Mouse (Mus musculus) midbrain, embryonic 12.5 days (tissue): Measurements from ENCODE around the gene Rnf123. TPM values are rescaled to one million over a fixed set of nuclear protein-coding genes. Genes with fewer than 3 reads are reported as not detected.

Experiments used
- ATAC-seq: fragments of 200-750 bp; cut with Nextera tagmentation; 2 replicates; pipeline ENCODE4 v1.8.0; 2017; ENCODE audit warnings: low read depth, moderate TSS enrichment, moderate library complexity; ENCODE audit not compliant: low FRiP score
- H3K27ac ChIP-seq: fragments of 300-500 bp; sonication (generic); replicated peaks from 2 replicates; pipeline ENCODE4 v1.5.1; 2016; ENCODE audit warnings: mild to moderate bottlenecking
- H3K27me3 ChIP-seq: fragments of 300-500 bp; sonication (generic); 2 replicates; pipeline ENCODE4 v1.6.1; 2016; ENCODE audit warnings: mild to moderate bottlenecking
- H3K36me3 ChIP-seq: fragments of 300-500 bp; sonication (generic); 2 replicates; pipeline ENCODE4 v1.6.1; 2016
- H3K4me1 ChIP-seq: fragments of 300-500 bp; sonication (generic); 2 replicates; pipeline ENCODE4 v1.6.1; 2016
- H3K4me2 ChIP-seq: fragments of 300-500 bp; sonication (generic); replicated peaks from 2 replicates; pipeline ENCODE4 v1.6.1; 2016; ENCODE audit warnings: mild to moderate bottlenecking, moderate library complexity
- H3K4me3 ChIP-seq: fragments of 300-500 bp; sonication (generic); 2 replicates; pipeline ENCODE4 v1.5.1; 2016; ENCODE audit warnings: mild to moderate bottlenecking
- H3K9ac ChIP-seq: fragments of 300-500 bp; sonication (generic); replicated peaks from 2 replicates; pipeline ENCODE4 v1.6.1; 2016; ENCODE audit warnings: mild to moderate bottlenecking, moderate library complexity
- H3K9me3 ChIP-seq: fragments of 300-500 bp; sonication (generic); 2 replicates; pipeline ENCODE4 v1.6.1; 2016; ENCODE audit warnings: mild to moderate bottlenecking
- WGBS: fragments of 180-500 bp; shearing (Covaris S2); methylation state at CpG from one replicate; pipeline ENCODE4 v1.1.7; 2016; 5-methylcytosine and 5-hydroxymethylcytosine counted together
- polyA plus RNA-seq: library from polyadenylated mRNA; unstranded; fragments of >200 nt; fragmentation: Nextera tagmentation; extraction: Ambion mirVana; gene quantifications from 2 replicates; pipeline ENCODE4 v1.2.1, GENCODE M21; 2016

The Rnf123 gene
- polyA plus RNA-seq, 1 experiment from 2014 or later, result 41.2 TPM

DNA sequence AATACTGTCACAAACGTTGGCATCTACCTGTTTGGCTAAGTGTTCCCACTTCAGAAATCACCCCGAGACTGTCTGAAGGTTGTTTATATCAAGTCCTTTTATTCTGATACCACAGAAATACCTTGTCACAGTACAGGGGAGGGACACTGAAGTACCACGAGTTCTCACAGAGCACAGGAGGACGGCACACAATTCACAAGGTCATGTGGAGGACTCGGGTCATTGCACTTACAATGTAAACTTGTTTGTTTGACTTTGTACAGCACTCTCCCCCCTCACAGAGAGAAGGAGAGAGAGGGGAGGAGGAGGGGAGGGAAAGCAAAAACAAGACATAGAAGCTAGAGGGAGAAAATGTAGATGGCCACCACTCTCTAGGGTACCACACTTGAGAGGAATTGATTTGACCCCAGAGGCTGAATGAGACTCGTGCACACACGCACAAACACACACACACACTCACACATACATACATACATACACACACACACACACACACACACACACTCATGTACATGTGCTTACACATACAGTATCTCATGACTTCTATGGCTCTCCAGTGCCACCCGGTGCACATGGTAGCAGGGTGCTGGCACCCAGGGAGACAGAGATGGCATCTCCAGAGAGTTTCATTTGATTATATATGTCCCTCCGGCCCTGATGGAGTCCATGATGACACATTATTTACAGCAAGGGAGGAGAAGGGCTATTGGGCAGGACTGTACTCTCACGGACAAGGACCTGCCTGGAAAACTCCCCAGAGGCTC lies 13.0 kb upstream of the Rnf123 start:
- H3K4me3 ChIP-seq, result no peak overlapping the region
- no peaks in the 10 kb centered on the region for H3K9me3 ChIP-seq
- H3K27me3 ChIP-seq, result no peaks in the 10 kb centered on the region
- no peak overlapping the region for H3K9ac ChIP-seq
- 68% methylated on average over 10 of the region's 10 CpGs for WGBS
- H3K36me3 ChIP-seq, result peaks cover 26% of the 10 kb centered on the region
- H3K4me1 ChIP-seq, result peaks cover 28% of the 10 kb centered on the region
- ATAC-seq, result no peak
- no peak overlapping the region for H3K27ac ChIP-seq
- no peak overlapping the region for H3K4me2 ChIP-seq

- H3K4me3 ChIP-seq, result peak overlapping the region; percentile 88; the same call in 1 of the 2 replicates
- H3K9me3 ChIP-seq, result no peaks in the 10 kb centered on the region
- H3K27ac ChIP-seq, result no peak overlapping the region
- H3K9ac ChIP-seq, result 0 out of 2 replicates have a peak overlapping the region, but pooled peaks have one; percentile 90
- 10% methylated on average over 3 of the region's 3 CpGs for WGBS
- no peak for ATAC-seq
- H3K36me3 ChIP-seq, result peaks cover 29% of the 10 kb centered on the region
- H3K27me3 ChIP-seq, result no peaks in the 10 kb centered on the region
- peak overlapping the region; percentile 95 for H3K4me2 ChIP-seq
- peaks cover 28% of the 10 kb centered on the region for H3K4me1 ChIP-seq
Measured at GRCm38 (mm10) chr9:108095518-108095917, 12.4 kb upstream of the Rnf123 start.

DNA sequence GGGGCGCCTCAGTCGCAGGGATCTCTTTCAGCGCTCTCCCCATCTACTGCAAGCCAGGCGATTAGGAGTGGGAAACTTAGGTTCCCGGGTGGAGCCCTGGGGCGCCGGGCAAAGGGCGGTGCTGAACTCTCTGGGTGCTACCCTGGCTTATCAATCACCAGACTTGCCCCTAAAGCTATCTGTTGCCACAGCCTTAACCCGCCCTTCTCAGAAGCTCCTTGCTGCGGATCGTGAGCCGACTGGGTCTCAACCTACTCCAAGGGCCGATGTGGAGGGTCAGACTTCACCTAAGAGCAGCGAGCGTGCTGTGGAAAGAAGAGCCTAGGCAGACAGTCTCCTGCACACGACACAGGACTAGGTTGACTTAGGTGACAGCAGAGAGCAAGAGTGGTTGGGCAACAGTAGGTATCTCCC lies 11.9 kb upstream of the Rnf123 start:
- WGBS, result under 1% methylated on average over 16 of the region's 16 CpGs

DNA sequence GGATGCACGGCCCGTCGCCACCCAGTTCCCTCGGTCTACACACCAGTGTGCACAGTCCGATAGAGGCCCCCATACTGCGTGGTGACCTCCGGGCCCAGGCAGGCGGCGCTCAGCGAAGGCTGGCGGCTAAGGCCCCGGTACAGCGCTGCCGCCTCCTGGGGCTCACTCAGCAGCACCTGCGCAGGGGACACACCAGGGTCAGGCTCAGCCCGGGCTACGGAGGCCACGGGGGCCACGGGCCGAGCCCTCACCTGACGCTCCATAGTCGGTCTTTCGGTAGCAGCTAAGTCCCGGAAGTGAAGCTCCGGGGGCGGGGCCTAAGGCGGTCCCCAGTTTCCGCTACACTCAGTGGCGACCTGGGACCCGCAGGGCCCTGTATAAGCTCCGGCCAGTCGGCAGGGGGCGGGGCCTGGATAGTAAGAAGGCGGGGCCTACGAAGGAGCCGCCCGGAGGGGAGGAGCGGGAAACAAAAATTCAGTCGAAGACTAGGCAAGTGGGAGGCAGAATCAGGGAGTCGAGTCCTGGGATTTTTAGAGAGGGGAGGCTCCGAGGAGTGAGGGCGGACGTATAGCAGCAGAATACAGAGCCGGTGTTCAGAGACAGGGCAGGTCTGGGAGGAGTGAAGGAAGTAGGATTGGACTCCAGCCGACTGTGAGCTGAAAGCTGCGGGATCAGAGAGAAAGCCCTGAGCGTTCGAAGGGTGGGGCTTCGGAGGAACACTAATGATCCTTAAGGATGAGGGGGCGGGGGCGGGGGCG lies 11.2 kb upstream of the Rnf123 start, which contains the start of gene Apeh:
Gene Apeh (minus strand): TSS at position 423 of the 758 bp plus-strand sequence.
- Histone ChIP-seq H3K36me3 (peaks cover 38% of the 10 kb centered on the region), H3K4me1 (peaks cover 28% of the 10 kb centered on the region), H3K4me2 (peak within 1 kb of the TSS; percentile 95), H3K9me3 (no peaks in the 10 kb centered on the region), H3K27ac (peak within 1 kb of the TSS; percentile 73), H3K9ac (peak within 1 kb of the TSS; percentile 90), H3K27me3 (no peaks in the 10 kb centered on the region), H3K4me3 (peak within 1 kb of the TSS; percentile 88)
- peak; percentile 94 for ATAC-seq
- under 1% methylated on average over 51 of the region's 52 CpGs for WGBS

More for the DNA sequence above, 11.9 kb upstream of the Rnf123 start:
- Histone ChIP-seq H3K9ac (peak overlapping the region; percentile 90), H3K27me3 (no peaks in the 10 kb centered on the region), H3K27ac (peak overlapping the region; percentile 52), H3K4me3 (peak overlapping the region; percentile 88), H3K4me1 (peaks cover 28% of the 10 kb centered on the region), H3K9me3 (no peaks in the 10 kb centered on the region), H3K36me3 (peaks cover 35% of the 10 kb centered on the region), H3K4me2 (peak overlapping the region; percentile 95)
- peak; percentile 14; the same call in 1 of the 2 replicates for ATAC-seq

DNA sequence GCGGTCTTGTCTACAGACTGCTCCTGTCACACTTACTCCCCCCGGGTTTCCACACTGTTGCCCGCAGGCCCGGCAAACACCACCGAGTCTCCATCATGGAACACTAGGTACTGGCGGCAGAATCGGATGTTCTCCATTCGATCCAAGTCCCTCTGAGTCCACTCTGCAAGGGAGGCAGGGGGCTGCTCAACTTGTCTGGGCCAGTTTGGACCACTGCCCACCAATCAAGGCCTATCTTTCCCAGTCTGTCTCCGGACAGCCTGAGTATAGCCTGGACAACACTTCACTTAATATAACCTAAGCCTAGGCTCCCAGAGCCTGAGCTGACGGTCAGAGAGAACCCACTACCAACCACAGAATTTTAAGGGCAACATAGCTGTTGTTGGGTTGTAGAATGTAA lies 10.4 kb upstream of the Rnf123 start:
- Histone ChIP-seq H3K4me3 (peak overlapping the region; percentile 88), H3K4me1 (peaks cover 28% of the 10 kb centered on the region), H3K27ac (no peak overlapping the region; the same call in 1 of the 2 replicates), H3K27me3 (no peaks in the 10 kb centered on the region), H3K4me2 (peak overlapping the region; percentile 95), H3K9me3 (no peaks in the 10 kb centered on the region), H3K9ac (peak overlapping the region; percentile 90), H3K36me3 (peaks cover 44% of the 10 kb centered on the region)
- 75% methylated on average over 10 of the region's 10 CpGs for WGBS
- ATAC-seq, result no peak

- Histone ChIP-seq H3K27me3 (no peaks in the 10 kb centered on the region), H3K9ac (no peak overlapping the region), H3K9me3 (no peaks in the 10 kb centered on the region), H3K36me3 (peaks cover 73% of the 10 kb centered on the region), H3K4me1 (peaks cover 24% of the 10 kb centered on the region), H3K4me3 (no peak overlapping the region), H3K27ac (no peak overlapping the region), H3K4me2 (no peak overlapping the region)
- ATAC-seq, result no peak
- WGBS, result 96% methylated on average over 7 of the region's 7 CpGs
Measured at GRCm38 (mm10) chr9:108090611-108091120, 7.5 kb upstream of the Rnf123 start.

DNA sequence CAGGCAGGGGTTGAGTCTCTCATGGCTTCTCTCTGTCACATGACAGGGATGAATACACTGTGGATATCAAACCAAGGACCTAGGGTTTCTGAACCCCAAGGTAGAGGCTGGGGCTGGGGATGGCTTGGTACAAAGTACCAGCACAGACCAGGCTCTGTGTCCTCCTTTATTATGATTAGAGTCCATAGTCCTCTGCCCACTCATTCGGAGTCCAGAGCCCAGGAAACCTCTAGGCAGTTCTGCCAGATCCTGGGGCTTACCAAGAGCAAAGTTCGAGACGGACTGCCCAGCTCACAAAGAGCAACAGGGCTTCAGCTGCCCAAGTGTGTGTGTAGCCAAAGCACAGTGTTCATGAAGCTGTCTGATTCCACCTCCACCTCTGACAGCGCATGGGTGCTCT lies 2.1 kb upstream of the Rnf123 start:
- no peak overlapping the region for H3K27ac ChIP-seq
- H3K4me1 ChIP-seq, result peaks cover 2% of the 10 kb centered on the region; the same call in 1 of the 2 replicates
- peaks cover 62% of the 10 kb centered on the region for H3K36me3 ChIP-seq
- WGBS, result 95% methylated on average over 4 of the region's 4 CpGs
- H3K27me3 ChIP-seq, result peaks cover 42% of the 10 kb centered on the region
- H3K4me2 ChIP-seq, result no peak overlapping the region
- no peaks in the 10 kb centered on the region for H3K9me3 ChIP-seq
- no peak for ATAC-seq
- no peak overlapping the region for H3K9ac ChIP-seq
- no peak overlapping the region for H3K4me3 ChIP-seq

DNA sequence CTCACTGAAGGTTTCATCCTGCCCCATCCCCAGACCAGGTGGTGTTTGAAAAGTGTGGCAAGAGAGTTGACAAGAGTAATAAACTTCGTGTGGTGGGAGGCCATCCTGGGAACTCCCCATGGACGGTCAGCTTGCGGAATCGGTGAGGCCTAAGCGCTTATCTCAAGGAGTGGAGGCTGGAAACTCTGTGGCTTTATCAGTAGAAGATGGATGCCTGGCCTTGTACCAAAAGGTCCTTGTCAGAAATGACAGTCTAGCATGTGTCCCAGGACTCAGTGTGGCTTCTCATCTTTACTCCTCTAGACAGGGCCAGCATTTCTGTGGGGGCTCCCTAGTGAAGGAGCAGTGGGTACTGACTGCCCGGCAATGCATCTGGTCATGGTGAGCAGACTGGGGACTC lies 415 bp upstream of the Rnf123 start:
- Histone ChIP-seq H3K9me3 (no peaks in the 10 kb centered on the region), H3K36me3 (peaks cover 45% of the 10 kb centered on the region), H3K4me2 (no peak overlapping the region), H3K4me1 (peaks cover 9% of the 10 kb centered on the region), H3K27me3 (peaks cover 43% of the 10 kb centered on the region), H3K27ac (no peak overlapping the region), H3K9ac (no peak overlapping the region), H3K4me3 (no peak overlapping the region)
- WGBS, result 86% methylated on average over 6 of the region's 6 CpGs
- no peak for ATAC-seq

DNA sequence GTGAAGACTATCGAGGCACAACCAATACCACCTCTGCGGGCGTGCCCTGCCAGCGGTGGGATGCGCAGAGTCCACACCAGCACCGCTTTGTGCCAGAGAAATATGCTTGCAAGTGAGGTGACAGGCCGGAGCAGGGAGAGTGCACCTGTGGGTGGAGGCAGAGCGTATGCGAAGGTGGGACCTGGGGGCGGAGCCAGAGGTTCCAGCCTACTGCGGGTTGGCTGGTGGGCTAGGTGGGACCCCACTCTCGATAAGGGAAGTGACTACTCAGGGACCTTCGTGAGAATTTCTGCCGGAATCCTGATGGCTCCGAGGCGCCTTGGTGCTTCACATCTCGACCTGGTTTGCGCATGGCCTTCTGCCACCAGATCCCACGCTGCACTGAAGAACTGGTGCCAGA lies 597 bp downstream of the Rnf123 start:
- Histone ChIP-seq H3K4me3 (no peak overlapping the region), H3K36me3 (peaks cover 35% of the 10 kb centered on the region), H3K9me3 (no peaks in the 10 kb centered on the region), H3K27ac (no peak overlapping the region), H3K9ac (0 out of 2 replicates have a peak overlapping the region, but pooled peaks have one; percentile 8), H3K27me3 (peaks cover 43% of the 10 kb centered on the region), H3K4me1 (peaks cover 18% of the 10 kb centered on the region), H3K4me2 (0 out of 2 replicates have a peak overlapping the region, but pooled peaks have one; percentile 3)
- 8% methylated on average over 19 of the region's 19 CpGs for WGBS
- no peak for ATAC-seq

- Histone ChIP-seq H3K9ac (peak within 1 kb of the TSS; percentile 85), H3K27ac (no peak within 1 kb of the TSS), H3K27me3 (peaks cover 43% of the 10 kb centered on the region), H3K9me3 (no peaks in the 10 kb centered on the region), H3K4me2 (peak within 1 kb of the TSS; percentile 93), H3K36me3 (peaks cover 11% of the 10 kb centered on the region), H3K4me1 (peaks cover 18% of the 10 kb centered on the region), H3K4me3 (peak within 1 kb of the TSS; percentile 76)
- ATAC-seq, result no peak
- 75% methylated on average over 5 of the region's 5 CpGs for WGBS
Measured at GRCm38 (mm10) chr9:108080168-108080567, 3.0 kb downstream of the Rnf123 start, which contains the start of gene Mst1. Gene Mst1 (plus strand): TSS chr9:108080436.

DNA sequence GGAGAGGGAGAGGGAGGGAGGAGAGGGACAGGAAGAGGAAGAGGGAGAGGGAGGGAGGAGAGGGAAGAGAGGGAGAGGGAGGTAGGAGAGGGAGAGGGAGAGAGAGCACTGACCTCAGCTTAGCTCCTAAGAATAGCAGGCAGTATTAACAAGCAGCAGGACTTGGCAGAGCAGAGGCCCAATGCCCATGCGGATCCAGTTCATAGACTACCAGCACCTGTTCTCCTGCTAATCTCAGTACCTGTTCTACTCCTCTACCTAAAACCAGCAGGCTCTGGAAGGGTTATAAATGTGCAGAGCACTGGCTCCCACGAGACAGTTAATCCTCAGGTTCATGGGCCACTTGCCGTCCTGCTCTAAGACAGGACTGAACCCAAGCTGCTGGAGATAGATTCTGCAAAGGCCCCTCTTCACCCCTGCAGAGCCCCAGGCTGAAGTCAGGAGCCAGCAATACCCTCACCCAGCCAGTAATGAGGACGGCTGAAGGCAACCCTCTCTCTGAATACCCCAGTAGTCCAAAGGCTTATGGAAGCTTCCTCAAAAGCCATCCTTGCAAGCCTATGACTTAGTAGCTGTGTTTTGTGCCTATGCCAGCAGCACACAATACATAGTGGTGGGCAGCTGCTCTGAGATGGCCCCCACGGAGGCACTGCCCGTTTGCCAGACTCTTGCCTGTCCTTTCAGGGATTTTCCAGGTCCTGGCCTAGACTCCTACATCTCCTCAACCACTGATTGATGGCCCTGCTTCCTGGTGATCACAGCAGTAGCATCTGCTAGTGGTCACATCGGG lies 9.8 kb downstream of the Rnf123 start:
- 59% methylated on average over 7 of the region's 7 CpGs for WGBS
- ATAC-seq, result no peak

More for the DNA sequence above, 9.8 kb downstream of the Rnf123 start:
- Histone ChIP-seq H3K9me3 (no peaks in the 10 kb centered on the region), H3K9ac (no peak overlapping the region), H3K36me3 (peaks cover 29% of the 10 kb centered on the region; the same call in 1 of the 2 replicates), H3K4me1 (peaks cover 7% of the 10 kb centered on the region), H3K4me3 (no peak overlapping the region), H3K4me2 (no peak overlapping the region), H3K27ac (no peak overlapping the region), H3K27me3 (no peaks in the 10 kb centered on the region)
